Comparison of ENCODE assay signal across 22 mouse cellular contexts in the genomic region with DNA sequence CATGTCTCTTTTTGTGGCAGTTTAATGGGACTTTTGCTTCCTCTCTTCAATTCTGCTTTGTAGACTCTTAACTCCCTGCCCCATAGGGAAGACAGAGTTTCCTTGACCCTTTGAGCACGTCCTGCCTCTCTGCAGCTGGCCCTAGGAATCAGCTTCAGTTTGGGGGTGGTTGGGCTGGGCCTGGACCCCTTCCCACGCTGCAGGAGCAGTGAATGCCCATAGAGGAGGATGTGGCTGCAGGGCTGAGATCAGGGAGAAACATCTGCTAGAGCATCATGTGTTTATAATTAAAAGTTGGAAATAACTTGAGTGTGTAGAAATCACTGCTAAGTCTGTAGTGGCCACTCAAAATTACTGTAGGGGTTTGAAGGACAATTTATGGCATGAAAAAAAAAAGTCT.
DNase-seq lines count a peak whose midpoint lies in the region; ATAC-seq and TF ChIP-seq lines count a peak whose summit lies in the region.
"Had no signal": no experiment of that assay in that cellular context is flagged by ENCODE, and none has a peak within 500 bp of the region (broad histone marks: within the 10 kb centered on the region; RNA-seq: fewer than 3 reads in every experiment).

No protein-coding gene starts in this region.

- no peaks in the 10 kb centered on the region for H3K9me3 ChIP-seq in heart, postnatal 0 days (replicated peaks; ENCODE audit: control insufficient read depth, low read length)
- no peaks in the 10 kb centered on the region for H3K9me3 ChIP-seq in heart, embryonic 10.5 days
- no peaks in the 10 kb centered on the region for H3K9me3 ChIP-seq in embryonic facial prominence, embryonic 14.5 days (ENCODE audit: control insufficient read depth, low read length)
- H3K9me3 ChIP-seq: forebrain, embryonic 13.5 days; hindbrain, embryonic 13.5 days had no signal

- ATAC-seq in heart, postnatal 0 days (ENCODE audit: insufficient read depth, low read depth): no peak
- no peak; the same call in 1 of the 2 replicates for ATAC-seq in embryonic facial prominence, embryonic 14.5 days (ENCODE audit: low read depth)
- no peak for ATAC-seq in megakaryocyte-erythroid progenitor cell, adult 5-6 weeks (replicated peaks; ENCODE audit: low FRiP score, low TSS enrichment, poor library complexity, severe bottlenecking)
- ATAC-seq: forebrain, embryonic 13.5 days; inflammation-experienced regulatory T-cells, adult 6 months; Patski had no signal

- H3K4me2 ChIP-seq in heart, postnatal 0 days (ENCODE audit: low read depth, low read length): no peak overlapping the region
- no peak overlapping the region for H3K4me2 ChIP-seq in embryonic facial prominence, embryonic 14.5 days (ENCODE audit: low read depth, low read length)
- H3K4me2 ChIP-seq: forebrain, embryonic 13.5 days; hindbrain, embryonic 13.5 days; liver, embryonic 11.5 days had no signal

- no peaks in the 10 kb centered on the region for H3K27me3 ChIP-seq in heart, postnatal 0 days (ENCODE audit: control insufficient read depth, insufficient read depth, low read length)
- no peaks in the 10 kb centered on the region for H3K27me3 ChIP-seq in heart, embryonic 10.5 days (ENCODE audit: insufficient read depth, poor library complexity, severe bottlenecking)
- H3K27me3 ChIP-seq in embryonic facial prominence, embryonic 14.5 days (replicated peaks; ENCODE audit: control insufficient read depth, insufficient read depth, low read length): no peaks in the 10 kb centered on the region
- H3K27me3 ChIP-seq: hindbrain, embryonic 13.5 days; Patski had no signal

- WGBS in heart, postnatal 0 days: 43% methylated on average over 2 of the region's 2 CpGs
- 47% methylated on average over 2 of the region's 2 CpGs for WGBS in heart, embryonic 10.5 days
- 13% methylated on average over 2 of the region's 2 CpGs for WGBS in embryonic facial prominence, embryonic 14.5 days

- no peak for DNase-seq in heart, postnatal 0 days (ENCODE audit: low spot score)
- DNase-seq in heart, embryonic 10.5 days (ENCODE audit: low spot score): no peak
- DNase-seq in 3T3-L1 (ENCODE audit: low read depth, low spot score) (peak; percentile 62), NIH3T3 (ENCODE audit: low read depth) (peak; percentile 71)
- DNase-seq in embryonic facial prominence, embryonic 14.5 days (ENCODE audit: low spot score): peak; percentile 68
- no peak for DNase-seq in cerebellum, postnatal 25 days
- DNase-seq in right cerebral cortex, postnatal 25 days: no peak
- DNase-seq: adrenal gland, postnatal 14 days; cerebellum, adult 18-20 months; heart, adult 18-20 months; kidney, adult 9 months; kidney, postnatal 36 days; lung, adult 18-20 months; midbrain, embryonic 14.5 days; right cerebral cortex, postnatal 14 days had no signal

- H3K27ac ChIP-seq in heart, postnatal 0 days (ENCODE audit: low read depth): peak overlapping the region; percentile 38; the same call in 1 of the 2 replicates
- no peak overlapping the region for H3K27ac ChIP-seq in heart, embryonic 10.5 days
- H3K27ac ChIP-seq in embryonic facial prominence, embryonic 14.5 days (replicated peaks; ENCODE audit: low read depth, low read length): no peak overlapping the region; the same call in 1 of the 2 replicates
- H3K27ac ChIP-seq: forebrain, embryonic 13.5 days; hindbrain, embryonic 13.5 days had no signal

- H3K36me3 ChIP-seq in heart, postnatal 0 days (replicated peaks; ENCODE audit: control insufficient read depth, insufficient read depth, low read length): no peaks in the 10 kb centered on the region
- no peaks in the 10 kb centered on the region for H3K36me3 ChIP-seq in heart, embryonic 10.5 days
- no peaks in the 10 kb centered on the region for H3K36me3 ChIP-seq in embryonic facial prominence, embryonic 14.5 days (ENCODE audit: control insufficient read depth, insufficient read depth, low read length)
- H3K36me3 ChIP-seq: hindbrain, embryonic 13.5 days had no signal

- TF ChIP-seq CTCF in heart, postnatal 0 days (IDR thresholded peaks at IDR 0.05; ENCODE audit: low read depth): no peak

- H3K4me1 ChIP-seq in heart, postnatal 0 days (ENCODE audit: control insufficient read depth, insufficient read depth): peaks cover 28% of the 10 kb centered on the region
- H3K4me1 ChIP-seq in heart, embryonic 10.5 days: peaks cover 22% of the 10 kb centered on the region
- peaks cover 25% of the 10 kb centered on the region for H3K4me1 ChIP-seq in embryonic facial prominence, embryonic 14.5 days (ENCODE audit: control insufficient read depth, insufficient read depth, low read length)

- no peak overlapping the region for H3K4me3 ChIP-seq in heart, postnatal 0 days (ENCODE audit: low read depth, low read length)
- H3K4me3 ChIP-seq in heart, embryonic 10.5 days: no peak overlapping the region
- no peak overlapping the region for H3K4me3 ChIP-seq in embryonic facial prominence, embryonic 14.5 days (ENCODE audit: low read depth, low read length)
- H3K4me3 ChIP-seq: erythroblast, embryonic 14.5 days; forebrain, embryonic 13.5 days; hindbrain, embryonic 13.5 days had no signal

- no peak overlapping the region for H3K9ac ChIP-seq in heart, postnatal 0 days (replicated peaks; ENCODE audit: low read depth, low read length)
- no peak overlapping the region for H3K9ac ChIP-seq in embryonic facial prominence, embryonic 14.5 days (ENCODE audit: low read depth, low read length)
- H3K9ac ChIP-seq: forebrain, embryonic 13.5 days; hindbrain, embryonic 13.5 days had no signal

- no peak for TF ChIP-seq EP300 in heart, postnatal 0 days (IDR thresholded peaks at IDR 0.05; ENCODE audit: low read depth)

Comparison
In these comparisons a context has a peak if more than half of its experiments do, and no peak if none do; other contexts are left out.
1. DNase-seq: peak in 3T3-L1 (single experiment), NIH3T3 (single experiment) and embryonic facial prominence, embryonic 14.5 days (single experiment); none in heart, postnatal 0 days (single experiment), heart, embryonic 10.5 days (single experiment), cerebellum, postnatal 25 days (0 of 2) and right cerebral cortex, postnatal 25 days (single experiment).